Mouse (Mus musculus): ENCODE results near the gene Grk4. TPM values are rescaled to one million over a fixed set of nuclear protein-coding genes. Genes with fewer than 3 reads are reported as not detected.

Grk4 gene
- polyA plus RNA-seq, 1 experiment from 2014 or later, result 1.7 TPM

GRCm38 (mm10) chr5:34791141-34791540 is 131.0 kb downstream of the Grk4 start:
- ATAC-seq (ENCODE audit: insufficient read depth) (no peak), DNase-seq (no peak)
- TF ChIP-seq CTCF (IDR thresholded peaks at IDR 0.05; ENCODE audit: low read depth), result no peak
- 80% methylated on average over 2 of the region's 2 CpGs for WGBS
- Histone ChIP-seq H3K36me3 (ENCODE audit: insufficient read depth) (peaks cover 20% of the 10 kb centered on the region), H3K9ac (no peak overlapping the region), H3K27ac (ENCODE audit: low read depth) (no peak overlapping the region), H3K4me1 (ENCODE audit: insufficient read depth) (no peaks in the 10 kb centered on the region), H3K4me2 (no peak overlapping the region), H3K4me3 (ENCODE audit: low read depth, low read length) (no peak overlapping the region), H3K27me3 (ENCODE audit: insufficient read depth, low read length) (no peaks in the 10 kb centered on the region), H3K9me3 (ENCODE audit: low read depth, low read length) (no peaks in the 10 kb centered on the region)

- Histone ChIP-seq H3K9ac (no peak overlapping the region), H3K4me2 (no peak overlapping the region), H3K4me1 (ENCODE audit: insufficient read depth) (no peaks in the 10 kb centered on the region), H3K9me3 (ENCODE audit: low read depth, low read length) (no peaks in the 10 kb centered on the region), H3K36me3 (ENCODE audit: insufficient read depth) (peaks cover 56% of the 10 kb centered on the region), H3K27ac (ENCODE audit: low read depth) (no peak overlapping the region), H3K27me3 (ENCODE audit: insufficient read depth, low read length) (no peaks in the 10 kb centered on the region), H3K4me3 (ENCODE audit: low read depth, low read length) (no peak overlapping the region)
- DNase-seq (no peak), ATAC-seq (ENCODE audit: insufficient read depth) (no peak)
- 90% methylated on average over 5 of the region's 5 CpGs for WGBS
- TF ChIP-seq CTCF (IDR thresholded peaks at IDR 0.05; ENCODE audit: low read depth), result no peak
These were observed 140.2 kb downstream of the Grk4 start for GRCm38 (mm10) chr5:34800292-34800953.

MicroRNA genes within 50 kb of the gene (microRNA counts, 519-probe panel; counts per million panel counts)
- microRNA mmu-miR-467g, result 2,239 counts per million, percentile 33 among the panel's probes with 10 or more counts

Small RNAs within 50 kb of the gene (microRNA-seq; reads per million reads assigned to microRNA genes)
- not detected for gene Mir467g (ENCODE audit: borderline number of aligned reads)

Other genes starting within 250 kb of the Grk4 start
- 16.2 and 16.5 TPM in 2 replicates for gene Tnip2, start 146.4 kb upstream of the Grk4 start, polyA plus RNA-seq (2014; fragmentation: Nextera tagmentation; extraction: Ambion mirVana)
- 7.6 and 15.0 TPM in 2 replicates for gene Sh3bp2, start 134.5 kb upstream of the Grk4 start, polyA plus RNA-seq (2014; fragmentation: Nextera tagmentation; extraction: Ambion mirVana)
- gene Add1, start 86.7 kb upstream of the Grk4 start, polyA plus RNA-seq (2014; fragmentation: Nextera tagmentation; extraction: Ambion mirVana), result 213 and 222 TPM in 2 replicates
- gene Mfsd10, start 23.2 kb upstream of the Grk4 start, polyA plus RNA-seq (2014; fragmentation: Nextera tagmentation; extraction: Ambion mirVana), result 128 and 138 TPM in 2 replicates
- gene Nop14, start 231 bp upstream of the Grk4 start, polyA plus RNA-seq (2014; fragmentation: Nextera tagmentation; extraction: Ambion mirVana), result 23.9 and 24.0 TPM in 2 replicates
- gene Htt, start 101.4 kb downstream of the Grk4 start, polyA plus RNA-seq (2014; fragmentation: Nextera tagmentation; extraction: Ambion mirVana), result 19.8 and 22.8 TPM in 2 replicates
- 0.49 and 1.1 TPM in 2 replicates for gene Msantd1, start 247.6 kb downstream of the Grk4 start, polyA plus RNA-seq (2014; fragmentation: Nextera tagmentation; extraction: Ambion mirVana)

All from lung, embryonic 14.5 days (tissue).